Mouse (Mus musculus): Measurements from ENCODE around the gene Tspan18.
A peak's percentile ranks its signal among the peaks of the same experiment; 100 is the strongest.

The Tspan18 gene

GRCm38 (mm10) chr2:93257634-93258033 is 76.7 kb downstream of the Tspan18 start:
- DNase-seq, result no peak

- peak; percentile 53 to 61 for DNase-seq
These were observed 77.4 kb downstream of the Tspan18 start for GRCm38 (mm10) chr2:93256735-93257405.

GRCm38 (mm10) chr2:93252356-93252755 is 81.9 kb downstream of the Tspan18 start:
- peak; percentile 67 to 86 for DNase-seq

DNA sequence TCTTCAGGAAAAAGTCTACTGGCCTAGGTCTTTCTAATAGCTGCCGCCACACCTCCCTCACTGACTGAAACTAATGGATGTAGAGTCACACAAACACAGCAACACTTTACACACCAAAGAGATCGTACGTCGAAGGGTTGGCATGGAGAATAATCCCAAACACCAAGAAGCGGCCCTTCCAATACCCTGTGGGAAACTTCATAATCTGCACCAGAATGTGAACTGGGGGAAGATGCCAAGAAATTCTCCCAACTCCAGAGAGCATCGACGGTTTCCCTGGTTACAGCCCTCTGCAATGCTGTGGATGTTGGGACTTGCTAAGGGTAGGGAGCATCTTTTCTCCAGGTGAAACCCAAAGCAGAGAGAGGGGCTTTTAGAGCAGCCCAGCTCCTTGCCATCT is 83.7 kb downstream of the Tspan18 start:
- no peak for DNase-seq

GRCm38 (mm10) chr2:93249058-93249457 is 85.2 kb downstream of the Tspan18 start:
- DNase-seq, result peak in 1 of 2 experiments; percentile 34

DNA sequence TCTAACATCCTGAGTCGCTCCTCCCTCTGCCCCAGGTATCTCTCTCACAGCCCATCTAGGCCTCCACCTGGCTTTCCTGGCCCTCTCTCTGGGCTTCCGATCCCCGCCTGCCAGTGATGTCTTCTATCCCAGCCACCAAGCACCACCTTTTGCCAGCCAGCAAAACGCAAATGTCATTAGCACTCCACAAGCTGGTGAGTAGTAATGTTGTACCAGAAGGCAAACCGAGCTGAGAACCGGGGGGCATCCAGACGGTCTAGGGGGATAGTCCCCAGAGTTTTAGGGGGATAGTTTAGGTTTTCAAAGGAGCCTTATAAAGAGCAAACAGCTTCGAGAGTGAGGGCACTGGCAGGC is 90.2 kb downstream of the Tspan18 start:
- DNase-seq, result peak in 1 of 2 experiments; percentile 38

DNA sequence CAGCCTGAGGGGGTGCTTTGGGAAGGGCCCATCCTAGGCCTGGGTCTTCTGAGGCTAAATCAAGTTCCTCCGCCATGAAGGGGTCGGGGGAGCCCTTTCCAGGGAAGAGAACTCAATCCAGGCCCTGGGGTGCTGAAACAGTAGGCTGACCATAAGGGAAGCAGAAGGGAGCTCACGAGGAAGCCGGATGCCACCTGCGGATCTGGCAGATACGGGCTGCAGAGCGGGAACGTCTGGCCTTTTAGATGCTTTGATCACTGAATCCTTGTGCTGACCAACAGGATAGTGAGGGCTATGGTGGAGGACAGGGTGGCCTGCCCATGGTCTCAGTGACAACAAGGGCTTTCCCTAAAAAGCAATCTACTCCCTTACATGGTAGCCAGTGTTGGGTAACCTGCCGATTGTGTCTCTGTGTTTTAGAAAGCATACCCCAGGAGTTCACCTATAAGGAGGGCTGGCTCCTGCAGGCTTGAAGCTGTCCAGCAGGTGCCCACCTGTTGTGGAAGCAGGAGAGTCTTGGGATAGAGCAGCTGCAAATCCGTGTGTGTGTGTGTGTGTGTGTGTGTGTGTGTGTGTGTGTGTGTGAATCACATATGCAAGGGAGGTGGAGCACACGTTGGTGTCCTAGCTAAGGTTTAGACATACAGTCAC is 90.7 kb downstream of the Tspan18 start:
- DNase-seq, result peak; percentile 67 to 75

DNA sequence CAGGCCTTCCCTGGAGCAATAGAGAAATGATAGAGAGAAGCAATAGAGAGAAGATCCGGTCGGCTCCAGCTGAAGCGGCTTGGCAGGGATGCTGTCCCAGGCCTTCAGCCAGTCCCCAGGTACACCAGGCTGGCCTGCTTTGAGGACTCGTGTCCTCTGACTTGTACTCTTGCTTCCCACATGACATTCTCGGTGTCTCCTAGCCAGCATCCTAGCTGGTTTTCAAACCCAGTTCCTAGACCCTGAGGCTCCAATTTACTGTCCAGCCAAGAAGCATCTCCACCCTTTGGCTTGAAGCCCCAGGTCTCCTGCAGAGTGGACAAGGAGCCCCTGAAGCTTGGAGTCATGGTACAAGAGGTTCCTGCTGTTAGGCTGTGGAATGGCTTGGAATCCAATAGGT is 92.1 kb downstream of the Tspan18 start:
- peak in 1 of 2 experiments; percentile 48 for DNase-seq

GRCm38 (mm10) chr2:93238864-93239263 is 95.4 kb downstream of the Tspan18 start:
- DNase-seq, result no peak

- DNase-seq, result no peak
These were observed 97.2 kb downstream of the Tspan18 start for GRCm38 (mm10) chr2:93237055-93237454.

GRCm38 (mm10) chr2:93232141-93232540 is 102.2 kb downstream of the Tspan18 start:
- DNase-seq, result no peak

DNA sequence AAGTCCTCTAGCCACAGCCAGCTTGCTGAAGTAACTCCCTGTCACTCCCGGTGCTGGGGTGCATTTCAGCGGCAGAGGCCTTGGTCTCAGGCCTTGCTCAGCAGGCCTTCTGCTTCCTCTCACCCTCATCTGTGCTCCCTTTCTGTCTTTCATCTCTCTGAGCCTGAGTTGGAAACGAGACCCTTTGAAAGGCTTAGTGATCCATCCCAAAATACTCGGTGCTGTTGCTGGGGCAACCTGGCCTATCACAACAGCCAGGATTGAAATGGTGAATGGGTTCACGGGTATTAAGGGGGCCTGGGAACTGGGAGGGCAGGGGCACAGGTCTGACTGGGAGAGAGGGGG is 105.9 kb downstream of the Tspan18 start:
- no peak for DNase-seq

- DNase-seq, result peak; percentile 76 to 86
These were observed 106.4 kb downstream of the Tspan18 start for GRCm38 (mm10) chr2:93227713-93228479.

GRCm38 (mm10) chr2:93226606-93227595 is 107.4 kb downstream of the Tspan18 start:
- DNase-seq, result peak; percentile 96 to 98

GRCm38 (mm10) chr2:93223463-93223862 is 110.8 kb downstream of the Tspan18 start:
- DNase-seq, result peak; percentile 68 to 81

DNA sequence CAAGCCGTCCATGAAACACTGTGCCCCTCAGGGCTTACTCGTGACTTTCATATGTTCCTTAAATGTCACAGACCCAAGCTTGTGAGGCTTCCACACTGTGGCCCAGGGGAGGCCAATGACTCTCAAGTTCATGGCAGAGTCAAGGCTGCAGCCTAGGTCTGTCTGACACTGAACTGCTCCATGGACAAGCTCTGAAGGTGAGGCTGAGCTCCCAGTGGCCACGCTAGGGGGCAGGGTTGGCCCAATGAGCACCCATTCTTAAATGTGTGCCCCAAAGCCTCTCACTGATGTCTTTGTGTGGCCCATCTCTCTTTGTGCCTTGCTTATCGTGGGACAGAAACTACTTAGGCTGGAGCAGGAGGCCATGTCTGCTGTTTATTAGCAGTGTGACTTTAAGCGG is 113.9 kb downstream of the Tspan18 start:
- peak; percentile 50 to 55 for DNase-seq

DNA sequence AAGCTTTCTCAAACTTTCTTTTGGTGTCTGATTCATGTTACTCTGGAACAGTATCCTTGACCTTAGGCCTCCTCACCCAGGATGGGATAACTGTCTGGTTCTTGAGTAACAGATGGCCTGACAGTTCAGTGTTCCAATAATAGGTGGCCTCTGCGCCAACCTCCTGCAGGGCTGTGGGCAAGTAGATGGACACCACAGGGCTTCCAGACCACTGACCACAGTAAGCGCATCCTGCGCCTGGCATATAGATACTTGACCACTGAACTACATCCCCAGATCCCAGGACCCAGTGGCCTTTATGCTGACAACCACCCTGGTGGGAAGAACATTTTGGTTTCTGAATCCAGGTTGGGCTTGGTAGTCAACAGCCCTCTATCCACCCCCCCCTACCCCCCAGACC is 114.7 kb downstream of the Tspan18 start:
- peak; percentile 52 to 78 for DNase-seq

DNA sequence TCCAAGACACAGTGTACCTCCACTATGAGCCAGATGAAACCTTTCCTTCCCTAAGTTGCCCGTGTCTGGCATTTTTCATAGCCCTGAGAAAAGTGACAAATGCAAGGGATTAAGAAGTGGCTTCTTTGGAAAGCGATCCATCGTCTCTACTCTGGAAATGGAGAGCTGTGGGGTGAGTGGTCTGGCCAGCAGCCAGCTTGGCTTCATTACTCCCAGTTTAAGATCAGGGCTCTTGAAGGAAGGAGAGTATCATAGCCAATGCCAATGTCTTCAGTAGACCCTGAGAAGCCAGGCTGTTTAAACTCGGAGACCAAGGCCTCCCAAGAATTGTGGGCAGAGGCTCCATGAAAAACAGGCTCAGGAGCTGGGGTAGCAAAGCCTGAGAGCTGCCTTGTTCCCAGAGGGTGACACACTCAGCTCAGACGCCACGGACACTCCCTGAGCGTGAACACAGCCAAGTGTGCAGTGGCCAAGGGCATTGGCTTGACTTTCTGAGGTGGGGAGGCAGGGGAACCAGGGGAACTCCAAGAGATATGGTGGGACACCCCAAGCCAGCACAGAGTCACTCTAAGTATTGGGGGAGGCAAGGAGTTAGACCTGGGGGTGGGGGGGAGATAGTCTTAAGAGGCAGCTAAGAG is 115.8 kb downstream of the Tspan18 start:
- DNase-seq, result peak in 1 of 2 experiments; percentile 53

GRCm38 (mm10) chr2:93217015-93217414 is 117.3 kb downstream of the Tspan18 start:
- DNase-seq, result peak; percentile 97 to 98

DNA sequence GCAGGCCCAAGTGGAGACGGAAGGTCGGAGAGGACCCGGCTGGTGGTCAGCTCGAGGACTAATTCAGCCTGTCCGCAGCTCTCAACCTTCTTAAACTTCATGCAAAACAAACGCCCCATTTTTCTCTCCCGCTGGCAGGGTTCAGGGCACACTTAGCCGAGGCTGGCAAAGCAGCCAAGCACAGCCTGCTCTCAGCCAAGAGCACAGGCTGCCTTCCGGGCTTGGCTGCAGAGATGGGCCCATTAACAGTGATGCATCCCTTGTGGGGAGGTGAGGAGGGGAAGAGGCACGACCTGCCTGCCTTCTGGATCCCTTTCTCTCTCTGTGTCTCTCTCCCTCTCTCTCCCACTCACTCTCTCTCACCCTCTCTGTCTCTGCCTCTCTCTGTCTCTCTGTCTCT is 118.5 kb downstream of the Tspan18 start:
- peak; percentile 9 to 66 for DNase-seq

DNA sequence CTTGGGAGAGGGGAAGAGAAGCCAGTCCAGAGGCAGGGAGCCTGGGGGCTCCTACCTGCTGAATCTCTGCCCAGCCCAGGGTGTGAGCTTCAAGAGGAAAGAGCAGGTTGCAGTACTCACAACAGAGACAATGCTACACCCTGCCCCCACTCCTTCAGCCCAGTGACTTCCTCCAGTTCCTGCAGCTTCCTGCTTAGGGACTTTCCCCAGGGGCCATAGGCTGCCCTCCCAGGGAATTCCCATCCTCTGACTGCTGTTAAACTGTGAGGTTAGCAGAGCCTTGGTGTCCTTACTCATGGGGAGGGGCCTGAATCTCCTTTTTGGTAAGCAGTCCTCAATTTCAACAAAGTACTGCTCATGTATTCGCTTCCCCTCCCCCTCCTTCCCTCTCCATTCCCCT is 120.1 kb downstream of the Tspan18 start:
- no peak for DNase-seq

DNA sequence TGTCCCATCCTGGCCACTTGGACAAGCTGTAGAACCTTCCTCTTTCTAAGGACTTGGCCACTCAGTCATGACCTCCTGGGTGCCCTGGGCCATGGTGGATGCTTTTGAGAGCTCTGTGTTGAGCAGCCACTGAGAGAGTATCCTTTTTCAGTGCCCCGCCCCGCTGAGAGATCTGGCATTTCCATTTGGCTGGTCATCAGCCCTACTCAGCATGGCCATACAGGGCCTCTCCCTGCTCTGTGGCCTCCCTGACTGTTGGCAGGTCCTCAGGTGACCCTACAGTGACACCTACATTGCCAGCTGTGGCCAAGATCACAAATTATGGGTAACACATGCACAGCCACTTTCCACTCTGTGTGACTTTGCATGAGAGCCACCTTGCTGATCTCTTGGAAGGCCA is 121.4 kb downstream of the Tspan18 start:
- DNase-seq, result peak in 1 of 2 experiments; percentile 12

Measured in cerebellum, postnatal 10 days (tissue).